11 mouse cellular contexts compared by ENCODE assay signal in genomic region chr12:117053223-117053850, GRCm38 (mm10).
A peak's percentile ranks its signal among the peaks of the same experiment; 100 is the strongest.
DNase-seq lines count a peak whose midpoint lies in the region; ATAC-seq and TF ChIP-seq lines count a peak whose summit lies in the region.
"Had no signal": no experiment of that assay in that cellular context is flagged by ENCODE, and none has a peak within 500 bp of the region (broad histone marks: within the 10 kb centered on the region; RNA-seq: fewer than 3 reads in every experiment).

No protein-coding gene starts in this region.

- intact Hi-C loops in heart, postnatal 36 days (cut with DNase I) = no loop called here

- peaks cover 9% of the 10 kb centered on the region; the same call in 1 of the 2 replicates for H3K4me1 ChIP-seq in embryonic facial prominence, embryonic 13.5 days
- H3K4me1 ChIP-seq in forebrain, embryonic 13.5 days = peaks cover 51% of the 10 kb centered on the region
- no peaks in the 10 kb centered on the region for H3K4me1 ChIP-seq in intestine, postnatal 0 days (replicated peaks; ENCODE audit: control insufficient read depth, insufficient read depth, low read length)
- peaks cover 28% of the 10 kb centered on the region for H3K4me1 ChIP-seq in neural tube, embryonic 12.5 days

- TF ChIP-seq CTCF in intestine, postnatal 0 days (IDR thresholded peaks at IDR 0.05; ENCODE audit: low read depth) = no peak

- ATAC-seq in embryonic facial prominence, embryonic 13.5 days (ENCODE audit: insufficient number of reproducible peaks, insufficient read depth, low FRiP score, low TSS enrichment, low read depth) = no peak
- ATAC-seq in forebrain, embryonic 13.5 days = no peak; the same call in 1 of the 2 replicates
- no peak for ATAC-seq in intestine, postnatal 0 days
- peak; percentile 22 for ATAC-seq in neural tube, embryonic 12.5 days (ENCODE audit: low FRiP score, low read depth)

- H3K4me3 ChIP-seq in embryonic facial prominence, embryonic 13.5 days = no peak overlapping the region
- 0 out of 2 replicates have a peak overlapping the region, but pooled peaks have one; percentile 3 for H3K4me3 ChIP-seq in forebrain, embryonic 13.5 days
- H3K4me3 ChIP-seq in intestine, postnatal 0 days (ENCODE audit: low read depth, low read length) = no peak overlapping the region
- no peak overlapping the region for H3K4me3 ChIP-seq in neural tube, embryonic 12.5 days

- no peak overlapping the region for H3K9ac ChIP-seq in embryonic facial prominence, embryonic 13.5 days
- peak overlapping the region; percentile 46 for H3K9ac ChIP-seq in forebrain, embryonic 13.5 days
- H3K9ac ChIP-seq in intestine, postnatal 0 days (ENCODE audit: low read depth, low read length) = no peak overlapping the region
- 0 out of 2 replicates have a peak overlapping the region, but pooled peaks have one; percentile 1 for H3K9ac ChIP-seq in neural tube, embryonic 12.5 days
- H3K9ac ChIP-seq: liver, embryonic 14.5 days had no signal

- no peaks in the 10 kb centered on the region for H3K27me3 ChIP-seq in embryonic facial prominence, embryonic 13.5 days
- H3K27me3 ChIP-seq in forebrain, embryonic 13.5 days = peaks cover 68% of the 10 kb centered on the region
- no peaks in the 10 kb centered on the region for H3K27me3 ChIP-seq in intestine, postnatal 0 days (replicated peaks; ENCODE audit: control insufficient read depth, insufficient read depth, low read length)
- H3K27me3 ChIP-seq in neural tube, embryonic 12.5 days (replicated peaks) = no peaks in the 10 kb centered on the region

- no peaks in the 10 kb centered on the region for H3K9me3 ChIP-seq in embryonic facial prominence, embryonic 13.5 days
- H3K9me3 ChIP-seq in forebrain, embryonic 13.5 days (replicated peaks) = no peaks in the 10 kb centered on the region
- no peaks in the 10 kb centered on the region for H3K9me3 ChIP-seq in intestine, postnatal 0 days (ENCODE audit: control insufficient read depth)
- no peaks in the 10 kb centered on the region for H3K9me3 ChIP-seq in neural tube, embryonic 12.5 days

- 73% methylated on average over 9 of the region's 9 CpGs for WGBS in embryonic facial prominence, embryonic 13.5 days
- 34% methylated on average over 9 of the region's 9 CpGs for WGBS in forebrain, embryonic 13.5 days
- WGBS in intestine, postnatal 0 days = 74% methylated on average over 9 of the region's 9 CpGs
- 53% methylated on average over 9 of the region's 9 CpGs for WGBS in neural tube, embryonic 12.5 days

- H3K4me2 ChIP-seq in embryonic facial prominence, embryonic 13.5 days = peak overlapping the region; percentile 46
- peak overlapping the region; percentile 52 for H3K4me2 ChIP-seq in forebrain, embryonic 13.5 days
- peak overlapping the region; percentile 30; the same call in 1 of the 2 replicates for H3K4me2 ChIP-seq in intestine, postnatal 0 days (replicated peaks; ENCODE audit: low read depth)
- H3K4me2 ChIP-seq in neural tube, embryonic 12.5 days (replicated peaks) = peak overlapping the region; percentile 42
- H3K4me2 ChIP-seq: heart, embryonic 11.5 days had no signal

- DNase-seq in natural killer cell, adult 2 months (ENCODE audit: low spot score in 2 of 2) = no peak
- no peak for DNase-seq in heart, postnatal 36 days
- no peak for DNase-seq in urinary bladder, adult 2 months (ENCODE audit: low spot score)
- DNase-seq: cerebellum, adult 2 months had no signal

- H3K27ac ChIP-seq in embryonic facial prominence, embryonic 13.5 days = no peak overlapping the region
- H3K27ac ChIP-seq in forebrain, embryonic 13.5 days = peak overlapping the region; percentile 94
- H3K27ac ChIP-seq in intestine, postnatal 0 days (ENCODE audit: low read depth, low read length) = no peak overlapping the region
- peak overlapping the region; percentile 63 for H3K27ac ChIP-seq in neural tube, embryonic 12.5 days
- H3K27ac ChIP-seq: liver, embryonic 14.5 days had no signal

- no peaks in the 10 kb centered on the region for H3K36me3 ChIP-seq in embryonic facial prominence, embryonic 13.5 days
- H3K36me3 ChIP-seq in forebrain, embryonic 13.5 days (ENCODE audit: poor library complexity, severe bottlenecking) = no peaks in the 10 kb centered on the region
- no peaks in the 10 kb centered on the region for H3K36me3 ChIP-seq in intestine, postnatal 0 days (ENCODE audit: control insufficient read depth, insufficient read depth)
- H3K36me3 ChIP-seq in neural tube, embryonic 12.5 days = no peaks in the 10 kb centered on the region
- H3K36me3 ChIP-seq: G1E had no signal

Comparison
In these comparisons a context has a peak if more than half of its experiments do, and no peak if none do; other contexts are left out.
1. H3K27ac ChIP-seq: peak in forebrain, embryonic 13.5 days (single experiment) and neural tube, embryonic 12.5 days (single experiment); none in embryonic facial prominence, embryonic 13.5 days (single experiment) and intestine, postnatal 0 days (single experiment).
2. H3K9ac ChIP-seq: peak in forebrain, embryonic 13.5 days (single experiment) and neural tube, embryonic 12.5 days (single experiment); none in embryonic facial prominence, embryonic 13.5 days (single experiment) and intestine, postnatal 0 days (single experiment).
3. Peak in every context shown above with its lines, with median percentiles within 50 percentile points of each other: H3K4me2 ChIP-seq.